Mouse (Mus musculus) c-Kit-positive CD71-positive TER-119-negative erythroid progenitor cells, embryonic 14.5 days (primary cell): ENCODE results near the gene Eid2.
"Not testable (repeated sequence)": the region's sequence is repeated elsewhere in the genome, so short reads cannot be mapped to it uniquely, and the experiment has no call there.

Experiments used
- DNase-seq: peaks from one replicate; pipeline ENCODE4 v3.0.0-alpha.2; 2013; ENCODE audit warnings: low read depth

Gene Eid2

DNA sequence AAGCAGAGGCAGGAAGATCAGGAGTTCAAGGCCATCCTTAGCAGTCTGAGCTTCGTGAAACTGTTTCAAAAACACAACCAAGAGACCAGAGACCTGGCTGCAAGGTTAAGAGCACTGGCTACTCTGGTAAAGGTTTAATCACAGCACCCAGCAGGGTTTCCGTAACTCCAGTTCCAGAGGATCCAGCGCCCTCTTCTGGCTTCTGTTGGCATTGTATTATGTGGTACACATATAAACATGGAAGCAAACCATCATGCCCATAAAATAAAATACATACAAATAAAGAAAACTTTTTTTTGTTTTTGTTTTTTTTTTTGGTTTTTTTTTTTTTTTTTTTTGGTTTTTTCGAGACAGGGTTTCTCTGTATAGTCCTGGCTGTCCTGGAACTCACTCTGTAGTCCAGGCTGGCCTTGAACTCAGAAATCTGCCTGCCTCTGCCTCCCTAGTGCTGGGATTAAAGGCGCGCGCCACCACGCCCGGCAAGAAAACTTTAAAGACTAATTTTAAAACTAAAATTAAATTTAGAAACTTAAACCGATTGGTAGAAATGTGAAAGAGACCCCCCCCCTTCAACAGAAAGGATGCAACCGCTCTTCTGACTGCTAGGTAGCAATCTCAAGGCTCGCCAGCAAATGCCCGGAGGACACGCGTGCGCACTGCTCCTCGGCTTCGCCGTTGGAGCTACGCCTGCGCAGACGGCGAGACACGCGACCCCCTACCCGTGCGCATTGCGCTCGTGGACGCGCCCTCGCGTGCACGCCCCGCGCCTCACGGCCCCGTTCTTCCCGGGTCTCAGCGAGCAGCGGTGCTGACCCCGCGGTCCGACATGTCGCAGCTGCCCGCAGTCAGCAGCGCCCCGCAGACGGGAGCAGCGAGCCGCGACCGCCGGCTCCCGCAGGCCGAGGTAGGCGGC, at the start of gene Eid2:
Gene Eid2, plus strand, starts transcription at position 753 of the 913 bp plus-strand sequence.
- no peak for DNase-seq

DNA sequence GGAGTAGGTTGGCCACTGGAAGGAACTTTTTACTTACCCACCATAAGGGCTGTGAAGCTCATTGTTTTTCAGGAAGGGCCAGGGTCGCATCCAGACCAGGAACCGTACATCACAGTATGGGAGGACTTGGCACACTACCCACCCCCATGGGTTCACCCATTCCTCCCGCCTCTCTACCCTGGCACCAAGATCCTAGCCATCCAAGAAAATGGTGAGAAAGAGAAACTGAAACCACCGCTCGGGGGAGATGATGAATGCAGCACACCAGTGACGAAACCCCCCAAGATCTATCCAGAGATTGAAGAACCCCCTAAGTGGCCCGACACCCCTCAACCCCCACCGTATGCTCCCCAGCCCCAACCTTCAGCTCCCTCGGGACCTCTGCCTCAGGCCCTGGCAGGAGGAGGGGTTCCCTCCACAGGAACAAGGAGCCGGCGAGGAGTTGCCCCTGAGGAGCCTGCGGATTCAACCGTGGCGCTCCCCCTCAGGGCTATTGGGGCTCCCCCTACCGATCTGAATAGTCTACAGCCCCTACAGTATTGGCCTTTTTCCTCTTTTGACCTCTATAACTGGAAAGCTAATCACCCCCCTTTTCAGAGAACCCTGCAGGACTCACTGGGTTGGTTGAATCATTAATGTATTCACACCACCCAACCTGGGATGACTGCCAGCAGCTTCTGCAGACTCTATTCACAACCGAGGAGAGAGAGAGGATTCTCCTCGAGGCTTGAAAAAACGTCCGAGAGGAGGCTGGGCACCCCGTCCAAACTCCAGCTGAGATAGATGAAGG, 48.5 kb upstream of the Eid2 start:
- DNase-seq = not testable (repeated sequence)

DNA sequence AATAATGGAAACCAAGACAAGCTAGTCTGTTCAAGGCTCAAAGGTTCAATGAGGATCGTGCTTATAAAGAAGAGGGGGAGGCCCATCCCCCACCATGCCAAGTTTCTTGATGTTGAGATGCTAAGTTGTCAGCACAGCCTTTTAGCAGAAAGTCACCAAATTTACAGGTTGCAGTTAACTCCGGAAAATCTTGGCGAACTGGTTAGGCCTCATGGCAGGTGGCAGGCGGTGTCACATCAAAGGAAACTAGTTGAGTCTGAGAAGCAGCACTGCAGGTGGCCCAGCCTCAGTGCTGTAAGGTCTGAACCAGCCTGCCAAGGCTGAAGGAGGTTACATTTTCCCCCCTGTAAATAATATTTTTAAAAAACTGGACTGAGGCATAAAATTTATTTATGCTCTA, 40.8 kb upstream of the Eid2 start:
- DNase-seq = not testable (repeated sequence)

DNA sequence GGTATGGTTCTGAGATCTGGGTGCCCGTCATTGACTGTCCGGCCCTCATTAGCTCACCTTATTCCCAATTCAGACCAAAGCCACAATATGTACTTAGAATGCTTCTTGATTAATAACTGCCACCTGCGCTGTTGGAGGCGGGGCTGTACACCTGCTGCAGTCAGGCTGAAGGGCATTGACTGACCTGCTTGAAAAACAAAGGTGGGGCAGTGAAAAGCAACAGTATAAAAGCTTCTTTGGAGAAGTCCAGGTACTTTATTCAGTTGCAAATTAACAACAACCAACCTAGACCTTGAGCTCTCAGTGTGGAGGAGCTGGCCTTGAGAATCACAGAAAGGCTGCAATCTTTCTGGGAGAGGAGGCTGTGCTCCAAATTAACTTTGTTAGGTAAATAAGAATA, 40.3 kb upstream of the Eid2 start:
- not testable (repeated sequence) for DNase-seq

DNA sequence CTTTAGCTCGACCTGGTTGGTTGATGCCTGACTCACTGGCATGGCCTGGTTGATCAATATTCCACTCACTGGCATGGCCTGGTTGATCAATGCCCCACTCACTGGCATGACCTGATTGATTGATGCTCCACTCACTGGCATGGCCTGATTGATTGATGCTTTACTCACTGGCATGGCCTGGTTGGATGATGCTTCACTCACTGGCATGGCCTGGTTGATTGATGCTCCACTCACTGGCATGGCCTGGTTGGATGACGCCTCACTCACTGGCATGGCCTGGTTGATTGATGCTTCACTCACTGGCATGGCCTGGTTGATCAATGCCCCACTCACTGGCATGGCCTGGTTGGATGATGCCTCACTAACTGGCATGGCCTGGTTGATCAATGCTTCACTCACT, 23.7 kb upstream of the Eid2 start:
- DNase-seq = not testable (repeated sequence)

DNA sequence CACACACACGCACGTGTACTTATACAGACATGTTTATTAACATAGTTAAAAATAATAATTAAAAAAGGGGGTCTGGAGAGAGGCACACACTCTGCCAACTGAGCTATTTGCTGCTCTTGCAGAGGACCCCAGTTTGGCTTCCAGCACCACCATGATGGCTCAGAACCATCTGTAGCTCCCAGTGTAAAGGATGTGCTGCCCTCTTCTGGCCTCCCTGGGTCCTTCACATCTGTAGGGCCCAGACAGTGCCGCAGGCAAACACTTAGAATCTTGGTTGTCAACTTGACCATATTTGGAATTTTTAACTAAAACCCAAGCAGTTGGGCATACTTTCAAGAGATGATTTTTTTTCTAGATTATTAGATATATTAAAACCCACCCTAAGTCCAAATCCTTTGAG, 18.7 kb upstream of the Eid2 start:
- no peak for DNase-seq

DNA sequence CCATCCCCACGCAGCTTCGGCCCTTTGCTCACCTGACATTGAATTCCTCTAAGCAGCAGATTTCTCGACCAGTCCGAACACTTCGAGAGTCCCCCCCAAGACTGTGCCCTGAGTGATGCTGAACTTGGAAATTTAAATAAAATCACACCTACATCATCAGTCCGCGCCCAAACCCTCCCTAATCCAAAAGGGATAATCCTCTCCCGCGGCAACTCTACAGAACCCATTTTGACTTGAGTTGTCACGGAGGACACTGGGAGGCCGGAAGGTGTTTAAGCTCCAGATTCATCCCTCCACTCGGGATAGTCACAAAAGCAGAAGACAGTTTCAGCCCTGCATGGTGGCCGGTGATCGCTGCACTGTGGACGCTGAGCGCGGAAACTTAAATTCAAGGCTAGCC, 15.7 kb upstream of the Eid2 start:
- DNase-seq = no peak

DNA sequence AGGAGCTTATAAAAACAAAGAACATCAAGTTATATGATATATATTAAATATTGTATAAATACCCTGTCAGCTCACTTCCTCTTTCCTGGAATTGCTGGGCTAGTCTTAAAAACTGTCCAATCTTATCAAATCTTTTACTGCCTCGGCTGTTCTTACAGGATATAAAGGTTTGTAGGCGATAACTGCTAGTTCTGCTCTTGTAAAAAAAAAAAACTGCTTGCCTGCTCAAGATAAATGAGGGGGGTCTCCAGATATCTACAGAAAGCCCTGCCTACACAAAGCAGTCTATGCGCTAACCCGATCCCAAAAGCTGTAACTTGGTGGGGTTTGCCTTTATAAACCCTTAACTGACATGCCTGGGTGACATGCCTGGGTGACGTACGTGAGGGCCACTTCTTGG, 13.1 kb upstream of the Eid2 start:
- no peak for DNase-seq

DNA sequence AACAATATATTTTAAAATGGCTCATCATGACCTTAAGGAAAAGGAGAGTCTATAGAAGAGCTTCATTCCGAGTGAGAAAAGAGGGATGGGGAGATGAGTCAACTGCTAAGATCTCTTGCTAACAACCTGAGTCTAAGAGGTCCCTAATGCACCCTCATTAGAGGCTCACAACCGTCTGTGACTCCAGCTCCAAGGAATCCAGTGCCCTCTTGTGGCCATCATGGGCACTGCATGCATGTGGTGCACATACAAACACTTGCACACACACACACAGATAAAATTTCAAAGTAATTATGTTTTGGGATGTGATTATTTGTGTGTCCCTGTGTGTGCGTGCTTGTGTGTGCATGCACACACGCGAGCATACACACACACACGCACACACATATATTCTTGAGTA, 12.2 kb upstream of the Eid2 start:
- no peak for DNase-seq

DNA sequence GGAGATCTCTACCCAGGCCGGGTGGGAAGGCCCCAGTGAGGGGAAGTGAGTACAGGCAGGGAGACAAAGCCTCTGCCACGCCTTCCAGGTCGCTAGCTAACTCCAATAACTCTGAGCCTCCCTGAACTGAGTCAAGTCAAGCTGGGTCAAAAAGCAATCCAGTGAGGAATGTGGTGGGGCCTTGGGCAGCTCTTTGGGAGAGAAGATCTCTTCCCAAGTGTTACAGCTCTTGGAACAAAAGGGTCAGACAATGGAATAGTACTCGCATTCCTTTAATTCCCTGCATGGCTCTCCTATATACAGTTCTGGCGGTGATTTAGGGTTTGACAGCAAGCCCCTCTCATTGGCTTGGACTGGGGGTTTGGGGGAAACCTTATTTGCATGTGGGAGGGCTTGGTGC, 4.8 kb upstream of the Eid2 start:
- DNase-seq = no peak

DNA sequence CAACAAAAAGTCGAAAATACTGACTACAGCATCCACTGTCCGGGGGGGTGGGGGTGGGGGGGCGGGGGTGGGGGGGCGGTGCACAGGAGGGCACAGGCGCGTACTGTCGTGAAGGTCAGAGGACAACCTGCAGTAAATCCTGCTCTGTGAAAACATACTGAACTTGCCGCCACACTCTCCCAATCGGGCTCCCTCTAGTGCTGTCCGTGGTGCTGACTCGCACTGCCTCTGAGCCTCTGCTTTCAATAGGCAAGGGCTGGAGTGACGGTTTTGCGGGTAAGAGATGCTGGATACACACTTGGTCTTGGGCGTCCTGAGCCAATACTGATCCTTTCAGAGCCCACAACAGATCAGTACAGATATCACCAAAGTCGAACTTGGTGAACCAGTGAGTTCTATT, 3.9 kb upstream of the Eid2 start:
- DNase-seq = peak; percentile 76

DNA sequence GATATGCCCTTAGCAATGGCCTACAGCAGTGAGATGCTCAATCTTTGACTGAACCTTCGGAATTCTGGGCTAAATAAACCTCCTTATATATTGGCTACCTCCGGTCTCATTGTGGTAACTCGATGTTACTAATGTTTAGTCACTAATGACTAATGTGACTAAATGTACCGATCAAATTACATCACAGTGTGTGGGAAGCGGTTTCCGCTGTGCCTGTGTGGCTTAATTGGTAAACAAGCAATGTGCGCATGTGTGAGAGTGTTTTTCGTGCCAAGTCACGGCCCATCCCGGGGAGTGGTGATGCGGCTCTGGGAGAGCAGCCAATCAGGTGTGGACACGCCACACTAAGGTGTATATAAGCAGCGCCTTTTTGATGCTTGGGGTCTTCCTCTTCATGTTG, 2.3 kb upstream of the Eid2 start:
- DNase-seq = no peak

DNA sequence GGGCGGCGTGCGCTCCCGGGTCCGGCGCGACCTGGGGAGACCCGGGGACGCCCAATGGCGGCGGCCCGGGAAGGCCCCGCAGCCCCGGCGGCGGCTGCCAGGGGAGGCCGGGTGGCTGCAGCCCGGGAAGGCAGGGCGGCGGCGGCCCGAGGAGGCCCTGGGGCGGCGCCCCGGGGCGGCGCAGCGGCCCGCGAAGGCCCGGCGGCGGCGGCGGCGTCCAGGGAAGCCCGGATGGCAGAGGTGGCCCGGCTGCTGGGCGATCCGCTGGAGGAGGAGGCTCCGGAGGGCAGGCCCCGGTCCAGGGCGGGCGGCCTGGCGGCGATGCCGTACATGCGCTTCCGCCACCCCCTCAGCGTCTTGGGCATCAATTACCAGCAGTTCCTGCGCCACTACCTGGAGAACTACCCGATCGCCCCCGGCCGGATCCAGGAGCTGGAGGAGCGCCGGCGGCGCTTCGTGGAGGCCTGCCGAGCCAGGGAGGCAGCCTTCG, 406 bp downstream of the Eid2 start:
- DNase-seq = no peak

DNA sequence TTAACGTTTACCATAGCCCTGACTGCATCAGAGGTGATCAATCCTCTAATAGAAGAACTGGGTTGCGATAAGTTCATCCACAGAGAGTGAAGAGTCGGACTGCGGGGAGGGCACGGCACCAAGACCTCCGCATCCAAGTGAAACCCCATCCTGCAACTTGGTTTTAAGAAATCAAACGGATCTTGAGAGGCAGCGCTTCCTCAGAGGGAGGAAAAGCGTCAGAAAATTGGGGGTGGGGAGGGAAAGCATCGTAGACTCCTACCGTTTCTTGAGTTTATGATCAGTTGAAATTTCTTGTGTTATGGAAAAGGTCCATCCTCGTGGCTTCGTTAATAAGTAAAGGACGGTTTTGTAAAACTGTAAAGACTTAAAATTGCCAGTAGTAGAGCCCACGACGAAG, 895 bp downstream of the Eid2 start:
- no peak for DNase-seq

DNA sequence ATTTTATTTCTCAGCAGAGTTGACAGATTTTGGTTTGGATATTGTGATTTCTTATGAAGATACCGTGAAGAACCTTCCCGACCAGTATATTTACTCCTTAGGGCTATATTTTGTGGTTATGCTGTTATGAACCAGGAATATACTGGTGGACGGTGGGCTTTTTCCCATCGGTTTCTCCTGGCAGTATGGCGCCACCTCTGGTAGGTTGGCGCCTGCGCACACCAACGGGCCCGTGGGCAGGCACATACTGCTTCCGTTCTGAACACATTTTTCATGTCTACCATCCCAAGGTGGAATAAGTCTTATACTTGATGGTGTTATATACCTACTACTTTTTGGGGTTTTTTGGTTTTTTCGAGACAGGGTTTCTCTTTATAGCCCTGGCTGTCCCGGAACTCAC, 1.7 kb downstream of the Eid2 start:
- DNase-seq = no peak

DNA sequence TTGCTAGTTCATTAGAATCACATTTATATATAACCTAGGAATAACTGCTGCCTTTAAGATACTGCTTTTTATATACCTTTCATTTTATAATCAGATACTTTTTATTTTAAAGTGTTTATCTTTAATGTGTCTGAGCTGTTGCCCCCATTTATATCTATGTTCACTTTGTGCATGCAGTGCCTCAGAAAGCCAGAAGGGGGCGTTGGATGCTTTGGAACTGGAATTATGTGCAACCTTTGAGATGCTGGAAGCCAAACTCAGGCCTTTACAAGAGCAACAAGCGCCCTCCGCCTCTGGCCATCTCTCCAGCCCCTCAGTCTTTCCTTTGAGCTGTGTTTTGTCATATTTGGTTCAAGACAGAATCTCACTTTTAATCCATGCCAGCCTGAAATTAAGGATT, 4.1 kb downstream of the Eid2 start:
- no peak for DNase-seq

DNA sequence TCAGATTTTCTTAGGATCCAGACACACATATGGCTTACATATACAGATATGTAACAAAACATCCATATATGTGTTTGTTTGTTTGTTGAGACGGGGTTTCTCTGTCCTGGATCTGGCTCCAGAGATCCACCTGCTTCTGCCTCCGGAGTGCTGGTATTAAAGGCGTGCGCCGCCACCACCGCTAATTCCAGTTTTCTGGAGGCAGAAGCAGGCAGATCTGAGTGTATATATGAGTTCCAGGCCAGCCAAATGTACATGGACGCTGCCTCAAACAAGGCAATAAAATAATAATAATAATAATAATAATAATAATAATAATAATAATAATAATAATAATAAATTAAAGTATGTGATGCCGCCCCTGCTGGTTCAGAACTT, 9.5 kb downstream of the Eid2 start:
- no peak for DNase-seq

DNA sequence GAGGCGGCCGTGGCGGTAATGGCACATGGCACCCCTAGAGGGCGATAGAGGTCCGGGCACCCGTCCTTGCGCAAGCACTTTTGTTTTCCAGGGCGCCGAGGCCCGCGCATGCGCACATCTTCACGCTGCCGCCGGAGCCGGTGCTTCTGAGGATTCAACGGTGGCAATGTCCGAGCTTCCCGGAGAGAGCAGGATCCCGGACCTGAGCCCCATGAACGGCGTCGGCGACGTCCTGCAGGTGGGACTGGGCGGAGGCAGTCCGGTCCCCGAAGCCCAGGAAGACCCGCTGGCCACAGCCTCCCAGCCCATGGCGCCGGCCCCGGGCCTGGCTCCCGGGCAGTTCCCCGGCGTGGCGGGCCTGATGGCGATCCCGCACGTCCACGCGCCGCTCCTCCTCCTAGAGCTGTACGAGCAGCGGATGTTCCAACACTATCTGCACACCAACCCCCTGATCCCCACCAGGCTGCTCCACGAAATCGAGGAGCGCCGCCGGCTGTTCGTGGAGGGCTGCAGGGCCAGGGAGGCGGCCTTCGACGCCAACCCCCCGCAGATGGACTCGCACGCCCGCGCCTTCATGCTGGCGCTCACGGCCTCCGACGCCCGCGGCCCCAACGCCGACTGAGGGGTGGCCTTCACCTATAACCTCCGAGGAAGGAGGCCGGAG, 10.1 kb downstream of the Eid2 start, which contains the start of gene Eid2b:
Gene Eid2b, plus strand, starts transcription at position 125 of the 664 bp plus-strand sequence.
- peak; percentile 90 for DNase-seq

DNA sequence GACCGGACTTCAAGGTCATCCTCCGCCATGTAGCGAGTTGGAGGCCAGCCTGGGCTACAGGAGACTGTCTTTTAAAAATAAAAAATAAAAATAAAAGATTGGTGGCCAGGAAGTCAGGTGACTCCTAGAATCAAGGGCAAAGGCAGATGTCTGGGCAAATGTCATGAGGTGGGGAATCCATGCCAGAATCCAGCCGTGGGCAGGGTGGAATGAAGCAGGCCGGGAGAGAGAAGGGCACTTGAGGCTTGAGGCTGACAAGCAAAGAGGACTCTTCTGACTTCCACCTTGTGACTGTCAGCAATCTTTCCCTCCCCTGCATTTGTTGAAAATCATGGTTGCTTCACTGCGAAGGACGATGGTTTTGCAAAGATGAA, 10.6 kb downstream of the Eid2 start:
- DNase-seq = no peak

DNA sequence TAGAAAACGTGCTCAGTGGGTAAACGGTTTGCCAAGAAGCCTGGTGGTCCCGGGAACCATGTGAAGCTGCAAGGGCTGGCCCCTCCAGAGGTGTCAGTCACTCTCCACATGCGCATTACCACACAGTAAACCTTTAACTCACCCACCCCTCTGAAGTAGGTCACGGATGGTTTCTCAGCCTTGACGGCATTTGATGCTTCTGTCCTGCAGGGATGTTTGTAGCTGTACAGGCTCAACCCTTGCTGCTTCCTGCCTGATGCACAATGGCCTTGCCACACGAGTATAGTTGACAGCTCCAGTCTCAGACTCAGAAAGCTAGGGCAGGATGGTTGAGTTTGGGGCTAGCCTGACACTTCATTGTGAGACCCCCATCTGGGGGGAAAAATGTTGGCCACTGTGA, 12.9 kb downstream of the Eid2 start:
- no peak for DNase-seq

DNA sequence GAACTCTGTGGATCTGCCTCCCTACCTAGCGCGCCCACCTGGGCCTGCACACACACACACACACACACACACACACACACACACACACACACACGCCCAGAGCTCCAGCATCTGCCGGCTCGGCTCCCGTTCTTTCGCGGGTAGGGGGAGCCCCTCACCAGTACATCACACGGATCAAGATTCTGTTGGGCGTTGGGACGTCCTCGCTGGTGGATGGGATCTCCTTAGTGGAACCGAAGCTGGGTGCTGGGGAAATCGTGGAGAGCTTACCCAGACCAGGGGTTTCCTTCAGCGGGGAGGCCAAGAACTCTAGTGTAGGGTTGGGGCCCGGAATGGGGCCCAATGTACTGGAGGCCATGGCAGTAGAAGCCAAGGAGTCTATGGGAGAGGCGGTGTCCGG, 22.5 kb downstream of the Eid2 start:
- DNase-seq = no peak
